Mouse (Mus musculus) E14TG2a.4 (cell line): Measurements from ENCODE around the gene Exosc7.

Experiments used
- CTCF ChIP-seq: conservative IDR thresholded peaks from 2 replicates; pipeline ENCODE4 v1.5.1; 2014; ENCODE audit warnings: low read length
- NANOG ChIP-seq: IDR thresholded peaks from 2 replicates; pipeline ENCODE4 v1.6.1; 2014; ENCODE audit warnings: borderline replicate concordance, low read length, mixed read lengths
- POU5F1 ChIP-seq: IDR thresholded peaks from 2 replicates; pipeline ENCODE4 v1.6.1; 2014; ENCODE audit warnings: low read length, borderline replicate concordance

DNA sequence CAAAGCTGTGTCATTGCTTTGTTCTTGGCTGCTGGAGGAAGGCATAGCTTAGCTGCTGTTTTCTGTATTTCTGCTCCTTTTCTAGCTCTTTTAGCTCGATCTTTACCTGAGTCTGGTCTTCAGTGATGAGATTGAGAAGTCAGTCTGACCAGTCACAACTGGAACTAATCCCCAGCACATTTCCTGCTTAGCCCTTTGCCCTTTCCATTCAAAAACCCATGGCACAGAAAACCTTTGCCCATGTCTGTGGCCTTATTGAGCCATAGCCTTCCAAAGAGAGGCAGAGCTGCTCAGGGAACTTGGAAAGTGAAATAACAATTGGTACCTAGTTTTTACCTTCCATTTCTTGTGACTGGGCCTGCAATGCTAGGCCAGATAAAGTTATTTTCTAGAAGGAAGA, 2.6 kb downstream of the Exosc7 start:
- no peak for TF ChIP-seq CTCF
- no peak for TF ChIP-seq NANOG
- no peak for TF ChIP-seq POU5F1
